Mouse (Mus musculus): Measurements from ENCODE around the gene Dnase2b. TPM values are rescaled to one million over a fixed set of nuclear protein-coding genes. Genes with fewer than 3 reads are reported as not detected.
A peak's percentile ranks its signal among the peaks of the same experiment; 100 is the strongest.

Gene Dnase2b
- polyA plus RNA-seq, 2 experiments = 0.52 to 1.4 TPM

DNA sequence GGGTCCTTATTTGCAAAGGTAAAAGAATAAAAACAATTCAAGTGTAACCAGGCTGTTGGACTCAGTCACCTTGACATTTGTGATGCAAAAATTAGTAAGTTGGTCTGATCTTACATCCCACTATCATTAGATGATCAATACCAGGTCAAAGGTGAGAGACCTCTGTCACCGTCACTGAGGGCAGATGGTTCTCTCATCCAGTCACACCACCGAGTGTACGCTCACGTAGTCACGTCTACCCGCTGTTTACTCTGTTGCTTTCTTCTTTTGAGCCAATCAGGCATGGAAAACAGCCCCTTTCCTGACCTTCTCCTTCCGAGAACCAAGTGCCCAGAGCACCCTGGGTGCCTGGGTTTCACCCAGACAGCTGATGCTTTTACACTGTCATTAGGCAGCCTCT, 24.2 kb downstream of the Dnase2b start:
- peaks cover 0 to 2% of the 10 kb centered on the region in 2 experiments; a peak in 1 of 4 replicates for H3K4me1 ChIP-seq (replicated peaks; ENCODE audit: control insufficient read depth in 2 of 2, insufficient read depth in 2 of 2, low read length in 1 of 2)
- no peaks in the 10 kb centered on the region for H3K36me3 ChIP-seq (replicated peaks; ENCODE audit: control insufficient read depth, insufficient read depth, low read depth)
- no peaks in the 10 kb centered on the region for H3K27me3 ChIP-seq (ENCODE audit: control insufficient read depth, insufficient read depth, low read length)
- WGBS (ENCODE audit: insufficient replicate concordance) = 73% methylated on average over 7 of the region's 7 CpGs
- H3K27ac ChIP-seq = no peak overlapping the region
- no peaks in the 10 kb centered on the region for H3K9me3 ChIP-seq (ENCODE audit: control insufficient read depth, low read length)
- no peak overlapping the region for H3K4me3 ChIP-seq (ENCODE audit: insufficient read depth in 1 of 2, low read depth in 2 of 2, low read length in 2 of 2)
- no peak overlapping the region for H3K9ac ChIP-seq (replicated peaks)
- DNase-seq (ENCODE audit: low read depth in 3 of 3, low spot score in 3 of 3) (peak in 1 of 3 experiments; percentile 25), ATAC-seq (ENCODE audit: insufficient read depth) (peak; percentile 52)
- TF ChIP-seq CTCF (IDR thresholded peaks at IDR 0.05; ENCODE audit: low read depth) = no peak
- TF ChIP-seq EP300 (IDR thresholded peaks at IDR 0.05; ENCODE audit: low read depth) = no peak
- H3K4me2 ChIP-seq (ENCODE audit: low read depth) = no peak overlapping the region

DNA sequence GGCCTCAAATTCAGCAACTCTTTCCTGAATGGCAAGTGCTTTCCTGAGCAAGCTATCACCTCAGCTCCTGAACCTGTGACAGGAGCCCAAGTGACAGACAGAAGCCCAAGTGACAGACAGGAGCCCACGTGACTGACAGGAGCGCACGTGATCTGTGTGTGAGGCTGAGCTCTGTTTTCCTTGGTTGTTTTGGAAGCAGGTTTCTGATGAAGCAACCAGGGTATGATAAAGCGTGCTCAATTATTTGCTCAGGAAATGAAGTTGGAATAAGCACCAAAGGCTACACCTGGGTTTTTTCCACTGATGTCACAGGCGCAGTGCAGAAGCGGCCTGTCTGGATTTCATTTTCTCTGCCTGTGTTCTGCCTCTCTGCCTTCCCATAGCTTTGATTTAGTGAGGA, 25.9 kb downstream of the Dnase2b start:
- 72% methylated on average over 6 of the region's 6 CpGs for WGBS (ENCODE audit: insufficient replicate concordance)

DNA sequence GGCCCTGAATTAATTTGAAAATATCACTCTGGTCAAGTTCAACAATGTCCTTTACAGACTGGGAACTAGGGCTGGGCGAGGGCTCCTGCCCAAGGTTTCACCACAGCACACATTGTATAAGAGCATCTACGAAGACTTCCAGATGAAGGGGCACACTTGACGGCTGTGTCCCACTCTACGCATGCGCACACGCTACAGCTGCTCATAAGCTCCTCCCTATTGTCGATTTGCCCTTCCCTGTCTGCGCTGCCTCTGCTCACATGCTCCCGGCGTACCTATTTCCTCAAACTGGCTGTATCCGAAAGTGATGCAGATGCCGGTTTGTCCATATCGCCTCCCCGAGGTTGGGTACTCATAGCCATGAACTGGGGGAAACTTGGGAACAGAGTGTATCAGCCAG, 28.8 kb downstream of the Dnase2b start:
- TF ChIP-seq EP300 (IDR thresholded peaks at IDR 0.05; ENCODE audit: low read depth) (no peak), CTCF (IDR thresholded peaks at IDR 0.05; ENCODE audit: low read depth) (no peak)

More for the DNA sequence above, 25.9 kb downstream of the Dnase2b start:
- Histone ChIP-seq H3K9ac (replicated peaks) (no peak overlapping the region), H3K4me2 (ENCODE audit: low read depth) (no peak overlapping the region), H3K4me3 (ENCODE audit: insufficient read depth in 1 of 2, low read depth in 2 of 2, low read length in 2 of 2) (no peak overlapping the region), H3K4me1 (replicated peaks; ENCODE audit: control insufficient read depth in 2 of 2, insufficient read depth in 2 of 2, low read length in 1 of 2) (peaks cover 0 to 2% of the 10 kb centered on the region in 2 experiments; a peak in 1 of 4 replicates), H3K9me3 (ENCODE audit: control insufficient read depth, low read length) (no peaks in the 10 kb centered on the region), H3K27me3 (ENCODE audit: control insufficient read depth, insufficient read depth, low read length) (no peaks in the 10 kb centered on the region), H3K36me3 (replicated peaks; ENCODE audit: control insufficient read depth, insufficient read depth, low read depth) (no peaks in the 10 kb centered on the region), H3K27ac (no peak overlapping the region)
- no peak for DNase-seq (ENCODE audit: low read depth in 3 of 3, low spot score in 3 of 3)
- ATAC-seq (ENCODE audit: insufficient read depth) = peak; percentile 23; the same call in 1 of the 2 replicates
- TF ChIP-seq CTCF (IDR thresholded peaks at IDR 0.05; ENCODE audit: low read depth) (no peak), EP300 (IDR thresholded peaks at IDR 0.05; ENCODE audit: low read depth) (no peak)

DNA sequence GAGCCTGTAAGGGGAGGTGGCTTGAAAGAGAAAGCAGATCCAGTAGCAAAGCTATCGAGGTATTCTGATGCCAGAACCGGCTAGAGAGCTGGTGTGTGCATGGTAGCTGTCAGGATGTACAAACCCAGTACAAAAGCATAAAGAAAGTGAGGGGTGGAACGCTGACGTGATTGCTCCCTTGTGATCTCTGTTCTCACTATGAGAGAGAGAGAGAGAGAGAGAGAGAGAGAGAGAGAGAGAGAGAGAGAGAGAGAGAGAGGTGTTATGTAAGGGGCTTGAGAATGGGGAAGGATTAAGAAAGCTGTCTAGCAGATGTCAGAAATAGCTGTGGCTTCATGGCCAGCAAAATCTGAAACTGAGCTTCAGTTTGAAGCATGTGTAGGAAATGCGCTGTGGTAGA, 31.5 kb downstream of the Dnase2b start:
- DNase-seq (ENCODE audit: low read depth in 3 of 3, low spot score in 3 of 3) (no peak), ATAC-seq (ENCODE audit: insufficient read depth) (no peak)
- H3K27ac ChIP-seq = no peak overlapping the region
- H3K4me1 ChIP-seq (replicated peaks; ENCODE audit: control insufficient read depth in 2 of 2, insufficient read depth in 2 of 2, low read length in 1 of 2) = 0 out of 4 replicates have a peak, but pooled peaks cover 0 to 2% of the 10 kb centered on the region in 2 experiments
- no peaks in the 10 kb centered on the region for H3K9me3 ChIP-seq (ENCODE audit: control insufficient read depth, low read length)
- no peaks in the 10 kb centered on the region for H3K27me3 ChIP-seq (ENCODE audit: control insufficient read depth, insufficient read depth, low read length)
- TF ChIP-seq CTCF (IDR thresholded peaks at IDR 0.05; ENCODE audit: low read depth) (no peak), EP300 (IDR thresholded peaks at IDR 0.05; ENCODE audit: low read depth) (no peak)
- H3K4me3 ChIP-seq (ENCODE audit: insufficient read depth in 1 of 2, low read depth in 2 of 2, low read length in 2 of 2) = no peak overlapping the region
- no peaks in the 10 kb centered on the region for H3K36me3 ChIP-seq (replicated peaks; ENCODE audit: control insufficient read depth, insufficient read depth, low read depth)
- no peak overlapping the region for H3K9ac ChIP-seq (replicated peaks)
- no peak overlapping the region for H3K4me2 ChIP-seq (ENCODE audit: low read depth)
- 50% methylated on average over 5 of the region's 5 CpGs for WGBS (ENCODE audit: insufficient replicate concordance)

More for the DNA sequence above, 28.8 kb downstream of the Dnase2b start:
- Histone ChIP-seq H3K4me2 (ENCODE audit: low read depth) (no peak overlapping the region), H3K4me3 (ENCODE audit: insufficient read depth in 1 of 2, low read depth in 2 of 2, low read length in 2 of 2) (no peak overlapping the region), H3K27ac (no peak overlapping the region), H3K9ac (replicated peaks) (no peak overlapping the region), H3K27me3 (ENCODE audit: control insufficient read depth, insufficient read depth, low read length) (no peaks in the 10 kb centered on the region), H3K36me3 (replicated peaks; ENCODE audit: control insufficient read depth, insufficient read depth, low read depth) (no peaks in the 10 kb centered on the region), H3K9me3 (ENCODE audit: control insufficient read depth, low read length) (no peaks in the 10 kb centered on the region), H3K4me1 (replicated peaks; ENCODE audit: control insufficient read depth in 2 of 2, insufficient read depth in 2 of 2, low read length in 1 of 2) (peaks cover 0 to 4% of the 10 kb centered on the region in 2 experiments; a peak in 1 of 4 replicates)
- DNase-seq (ENCODE audit: low read depth in 3 of 3, low spot score in 3 of 3) (no peak), ATAC-seq (ENCODE audit: insufficient read depth) (no peak)
- WGBS (ENCODE audit: insufficient replicate concordance) = 86% methylated on average over 14 of the region's 14 CpGs

DNA sequence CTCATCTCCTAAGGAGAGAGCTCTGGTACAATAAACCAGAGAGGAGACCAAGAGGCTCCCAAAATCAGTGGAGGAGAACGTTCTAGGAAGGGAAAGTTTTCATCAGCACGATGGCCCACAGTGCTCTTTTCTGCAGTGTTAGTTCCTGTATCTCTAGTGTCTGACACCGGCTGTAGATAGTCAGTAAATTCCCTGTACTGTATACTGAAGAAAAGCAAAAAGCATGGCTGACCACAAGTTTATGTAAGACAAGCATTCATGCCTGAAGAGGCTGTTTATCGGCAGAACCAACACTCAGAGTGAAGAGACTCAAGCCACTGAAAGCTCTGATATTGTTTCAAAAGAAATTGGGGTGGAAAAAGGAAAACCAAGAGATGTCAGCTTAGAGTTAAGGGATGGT, 31.9 kb downstream of the Dnase2b start:
- DNase-seq (ENCODE audit: low read depth in 3 of 3, low spot score in 3 of 3) (no peak), ATAC-seq (ENCODE audit: insufficient read depth) (no peak)
- 46% methylated on average over 4 of the region's 4 CpGs for WGBS (ENCODE audit: insufficient replicate concordance)
- Histone ChIP-seq H3K36me3 (replicated peaks; ENCODE audit: control insufficient read depth, insufficient read depth, low read depth) (no peaks in the 10 kb centered on the region), H3K4me3 (ENCODE audit: insufficient read depth in 1 of 2, low read depth in 2 of 2, low read length in 2 of 2) (no peak overlapping the region), H3K27me3 (ENCODE audit: control insufficient read depth, insufficient read depth, low read length) (no peaks in the 10 kb centered on the region), H3K4me2 (ENCODE audit: low read depth) (no peak overlapping the region), H3K4me1 (replicated peaks; ENCODE audit: control insufficient read depth in 2 of 2, insufficient read depth in 2 of 2, low read length in 1 of 2) (0 out of 4 replicates have a peak, but pooled peaks cover 0 to 2% of the 10 kb centered on the region in 2 experiments), H3K27ac (no peak overlapping the region), H3K9me3 (ENCODE audit: control insufficient read depth, low read length) (no peaks in the 10 kb centered on the region), H3K9ac (replicated peaks) (no peak overlapping the region)
- TF ChIP-seq CTCF (IDR thresholded peaks at IDR 0.05; ENCODE audit: low read depth) (no peak), EP300 (IDR thresholded peaks at IDR 0.05; ENCODE audit: low read depth) (no peak)
